ENCODE assay signal across 17 mouse cellular contexts in genomic region chr8:10307770-10308476, GRCm38 (mm10).
DNase-seq lines count a peak whose midpoint lies in the region; ATAC-seq and TF ChIP-seq lines count a peak whose summit lies in the region.
"Had no signal": no experiment of that assay in that cellular context is flagged by ENCODE, and none has a peak within 500 bp of the region (broad histone marks: within the 10 kb centered on the region; RNA-seq: fewer than 3 reads in every experiment).

No protein-coding gene starts in this region.

- H3K4me2 ChIP-seq in hindbrain, postnatal 0 days (ENCODE audit: low read depth, low read length): no peak overlapping the region
- no peak overlapping the region for H3K4me2 ChIP-seq in hindbrain, embryonic 16.5 days (ENCODE audit: low read length)
- no peak overlapping the region for H3K4me2 ChIP-seq in midbrain, postnatal 0 days (ENCODE audit: low read depth, low read length, poor library complexity, severe bottlenecking)
- no peak overlapping the region for H3K4me2 ChIP-seq in midbrain, embryonic 15.5 days
- H3K4me2 ChIP-seq: intestine, embryonic 15.5 days; lung, embryonic 14.5 days; neural tube, embryonic 12.5 days had no signal

- DNase-seq in cerebellum, postnatal 10 days: peak; percentile 22 to 46
- no peak for DNase-seq in cerebellum, adult 11 months
- peak; percentile 47 for DNase-seq in hindbrain, postnatal 0 days (ENCODE audit: low spot score)
- peak; percentile 34 for DNase-seq in midbrain, postnatal 0 days (ENCODE audit: low spot score)
- DNase-seq in right cerebral cortex, postnatal 14 days: peak; percentile 16
- DNase-seq: cerebellum, adult 18-20 months; heart, adult 18-20 months; layer of hippocampus, postnatal 36 days; lung, embryonic 14.5 days had no signal

- no peak for TF ChIP-seq CTCF in hindbrain, postnatal 0 days (IDR thresholded peaks at IDR 0.05; ENCODE audit: low read depth)
- no peak for TF ChIP-seq CTCF in midbrain, postnatal 0 days (IDR thresholded peaks at IDR 0.05)

- 45% methylated on average over 12 of the region's 12 CpGs for WGBS in hindbrain, postnatal 0 days
- 54% methylated on average over 12 of the region's 12 CpGs for WGBS in hindbrain, embryonic 16.5 days
- WGBS in midbrain, postnatal 0 days: 43% methylated on average over 12 of the region's 12 CpGs
- WGBS in midbrain, embryonic 15.5 days: 49% methylated on average over 12 of the region's 12 CpGs

- no peak for ATAC-seq in hindbrain, postnatal 0 days
- ATAC-seq in hindbrain, embryonic 16.5 days: no peak
- ATAC-seq in midbrain, postnatal 0 days (ENCODE audit: low FRiP score): no peak
- no peak for ATAC-seq in midbrain, embryonic 15.5 days (replicated peaks)
- ATAC-seq in megakaryocyte progenitor cell, adult 5-6 weeks (replicated peaks; ENCODE audit: poor library complexity): no peak
- ATAC-seq: activated CD4-positive, CD25-positive, alpha-beta regulatory T cell, adult 4 months; intestine, embryonic 15.5 days had no signal

- H3K9ac ChIP-seq in hindbrain, postnatal 0 days (replicated peaks; ENCODE audit: low read length): no peak overlapping the region
- no peak overlapping the region for H3K9ac ChIP-seq in hindbrain, embryonic 16.5 days (ENCODE audit: low read depth, low read length)
- no peak overlapping the region for H3K9ac ChIP-seq in midbrain, postnatal 0 days (replicated peaks; ENCODE audit: low read length, poor library complexity, severe bottlenecking)
- H3K9ac ChIP-seq in midbrain, embryonic 15.5 days: no peak overlapping the region
- H3K9ac ChIP-seq: intestine, embryonic 15.5 days; lung, embryonic 14.5 days; neural tube, embryonic 12.5 days had no signal

- peak overlapping the region; percentile 36; the same call in 1 of the 2 replicates for H3K27ac ChIP-seq in hindbrain, postnatal 0 days
- no peak overlapping the region for H3K27ac ChIP-seq in hindbrain, embryonic 16.5 days (ENCODE audit: low read depth, low read length)
- H3K27ac ChIP-seq in midbrain, postnatal 0 days (ENCODE audit: low read depth, low read length): no peak overlapping the region
- no peak overlapping the region for H3K27ac ChIP-seq in midbrain, embryonic 15.5 days
- H3K27ac ChIP-seq: intestine, embryonic 15.5 days; neural tube, embryonic 12.5 days had no signal

- no peaks in the 10 kb centered on the region for H3K9me3 ChIP-seq in hindbrain, postnatal 0 days (ENCODE audit: low read length)
- H3K9me3 ChIP-seq in hindbrain, embryonic 16.5 days (ENCODE audit: control insufficient read depth, low read length): no peaks in the 10 kb centered on the region
- H3K9me3 ChIP-seq in midbrain, postnatal 0 days (ENCODE audit: low read length): no peaks in the 10 kb centered on the region
- H3K9me3 ChIP-seq in midbrain, embryonic 15.5 days: no peaks in the 10 kb centered on the region
- H3K9me3 ChIP-seq: intestine, embryonic 15.5 days; megakaryocyte, embryonic 14.5 days; neural tube, embryonic 12.5 days had no signal

- no peaks in the 10 kb centered on the region for H3K27me3 ChIP-seq in hindbrain, postnatal 0 days (ENCODE audit: insufficient read depth, low read length)
- no peaks in the 10 kb centered on the region for H3K27me3 ChIP-seq in hindbrain, embryonic 16.5 days (replicated peaks; ENCODE audit: control insufficient read depth, insufficient read depth, low read length)
- H3K27me3 ChIP-seq in midbrain, postnatal 0 days (ENCODE audit: insufficient read depth, low read length): no peaks in the 10 kb centered on the region
- H3K27me3 ChIP-seq in midbrain, embryonic 15.5 days (replicated peaks): no peaks in the 10 kb centered on the region
- H3K27me3 ChIP-seq: CH12.LX; intestine, embryonic 15.5 days; neural tube, embryonic 12.5 days had no signal

- peaks cover 9% of the 10 kb centered on the region; the same call in 1 of the 2 replicates for H3K4me1 ChIP-seq in hindbrain, postnatal 0 days (ENCODE audit: insufficient read depth, low read length)
- peaks cover 5% of the 10 kb centered on the region for H3K4me1 ChIP-seq in hindbrain, embryonic 16.5 days (ENCODE audit: control insufficient read depth, insufficient read depth, low read depth, low read length)
- H3K4me1 ChIP-seq in midbrain, postnatal 0 days (ENCODE audit: insufficient read depth, low read length): 0 out of 2 replicates have a peak, but pooled peaks cover 4% of the 10 kb centered on the region
- H3K4me1 ChIP-seq in midbrain, embryonic 15.5 days: peaks cover 19% of the 10 kb centered on the region
- H3K4me1 ChIP-seq: intestine, embryonic 15.5 days; megakaryocyte, embryonic 14.5 days had no signal

- H3K36me3 ChIP-seq in hindbrain, postnatal 0 days (ENCODE audit: insufficient read depth, low read length): no peaks in the 10 kb centered on the region
- H3K36me3 ChIP-seq in hindbrain, embryonic 16.5 days (ENCODE audit: control insufficient read depth, insufficient read depth, low read length): no peaks in the 10 kb centered on the region
- no peaks in the 10 kb centered on the region for H3K36me3 ChIP-seq in midbrain, postnatal 0 days (ENCODE audit: insufficient read depth, low read length)
- H3K36me3 ChIP-seq in midbrain, embryonic 15.5 days (replicated peaks): no peaks in the 10 kb centered on the region
- H3K36me3 ChIP-seq: intestine, embryonic 15.5 days; neural tube, embryonic 12.5 days had no signal

- no peak overlapping the region for H3K4me3 ChIP-seq in hindbrain, postnatal 0 days (ENCODE audit: low read length)
- H3K4me3 ChIP-seq in hindbrain, embryonic 16.5 days (ENCODE audit: low read length): no peak overlapping the region
- no peak overlapping the region for H3K4me3 ChIP-seq in midbrain, postnatal 0 days (ENCODE audit: low read depth, low read length)
- no peak overlapping the region for H3K4me3 ChIP-seq in midbrain, embryonic 15.5 days
- H3K4me3 ChIP-seq: intestine, embryonic 15.5 days; megakaryocyte, embryonic 14.5 days; neural tube, embryonic 12.5 days had no signal
